Mouse (Mus musculus): ENCODE measurements around the gene Zkscan3.
"Not testable (repeated sequence)": the region's sequence is repeated elsewhere in the genome, so short reads cannot be mapped to it uniquely, and the experiment has no call there.

Gene Zkscan3

DNA sequence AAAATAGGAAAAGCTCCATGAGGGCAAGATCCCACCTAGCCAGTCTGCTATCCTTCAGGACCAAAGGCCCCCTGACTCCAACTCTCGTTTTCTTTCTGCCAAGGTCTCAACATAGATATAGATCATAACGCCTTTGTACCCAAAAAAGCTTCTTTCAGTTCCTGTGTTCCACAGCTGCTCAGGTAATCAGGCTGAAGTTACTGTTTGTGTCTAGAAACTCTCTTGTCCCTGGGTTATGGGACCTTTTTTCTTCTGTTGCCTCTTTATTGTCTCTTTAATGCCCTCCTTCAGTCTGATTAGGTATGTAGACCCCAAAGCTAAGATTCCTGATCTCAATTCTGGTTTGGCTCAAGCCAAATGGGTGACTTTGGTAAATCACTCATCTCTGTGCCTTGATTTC, 5.1 kb downstream of the Zkscan3 start:
- DNase-seq (ENCODE audit: low spot score) = no peak

DNA sequence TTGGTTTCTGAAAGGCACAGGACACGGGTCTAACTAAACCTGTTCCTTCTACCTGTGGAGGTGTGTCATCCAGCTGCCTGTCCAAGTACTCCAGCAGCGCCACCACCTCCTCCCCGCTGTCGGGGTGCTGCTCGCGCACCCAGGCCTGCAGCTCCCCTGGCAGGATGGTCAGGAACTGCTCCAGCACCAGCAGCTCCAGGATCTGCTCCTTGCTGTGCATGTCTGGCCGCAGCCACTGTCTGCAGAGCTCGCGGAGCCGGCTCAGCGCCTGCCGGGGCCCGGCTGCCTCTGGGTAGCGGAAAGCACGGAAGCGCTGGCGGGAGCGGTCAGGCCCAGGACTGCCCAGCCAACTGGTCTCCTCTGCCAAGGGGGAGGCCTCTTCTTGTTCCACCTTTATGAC, 6.5 kb downstream of the Zkscan3 start:
- not testable (repeated sequence) for DNase-seq (ENCODE audit: low spot score)

DNA sequence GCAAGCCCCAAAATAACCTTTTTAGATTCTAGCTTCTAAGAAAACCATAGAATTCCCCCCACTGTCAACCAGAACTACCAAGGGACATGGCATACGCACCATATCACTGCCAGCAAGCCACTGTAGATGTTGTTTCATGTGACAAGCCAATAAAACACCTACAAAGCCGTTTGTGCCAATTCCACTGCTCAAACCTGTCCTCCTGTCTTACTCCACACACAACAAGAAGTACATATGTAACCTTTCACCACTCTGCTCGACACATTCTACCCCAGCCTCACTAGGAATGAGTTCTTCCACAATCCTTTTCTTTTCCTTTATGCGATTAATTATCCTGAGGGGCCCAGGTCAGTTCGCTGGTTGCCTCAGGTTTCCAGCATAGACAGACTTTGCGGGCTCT, 6.9 kb downstream of the Zkscan3 start:
- no peak for DNase-seq (ENCODE audit: low spot score)

DNA sequence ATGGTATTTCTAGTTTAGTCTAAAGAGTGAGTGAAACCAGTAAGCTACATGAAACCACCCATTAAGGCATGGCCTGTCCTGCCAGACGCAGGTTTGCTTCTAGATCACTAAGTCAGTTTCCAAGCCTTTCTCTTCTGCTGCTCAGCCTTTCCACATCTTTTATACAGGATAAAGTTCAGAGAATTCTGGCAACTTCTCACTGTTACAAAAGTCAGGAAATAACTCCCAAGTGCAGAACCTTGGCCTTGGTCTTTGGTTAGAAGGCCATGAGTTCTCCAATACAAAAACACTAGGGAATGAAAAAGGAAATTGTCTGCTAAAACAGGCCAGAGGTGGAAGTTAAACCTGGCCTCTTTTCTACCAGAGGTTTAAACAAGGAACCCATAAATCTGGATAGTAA, 7.3 kb downstream of the Zkscan3 start:
- DNase-seq (ENCODE audit: low spot score) = no peak

DNA sequence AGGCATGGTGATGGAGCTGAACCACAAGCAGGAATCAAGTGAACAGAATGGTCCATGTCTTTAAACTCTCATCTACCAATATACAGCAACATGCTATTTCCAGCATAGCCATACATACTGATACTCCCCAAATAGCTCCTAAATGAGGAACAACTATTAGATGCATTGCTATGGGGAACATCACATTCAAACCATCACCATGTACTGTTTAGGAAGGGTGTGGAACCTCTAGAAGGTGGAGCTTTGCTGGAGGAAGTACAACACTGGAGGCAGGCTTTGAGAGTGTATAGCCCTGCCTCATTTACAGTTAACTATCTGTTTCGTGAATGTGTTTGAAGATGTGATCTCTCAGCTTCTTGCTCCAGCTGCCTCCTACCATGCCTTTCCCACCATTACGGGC, 24.8 kb downstream of the Zkscan3 start:
- DNase-seq (ENCODE audit: low spot score) = no peak

DNA sequence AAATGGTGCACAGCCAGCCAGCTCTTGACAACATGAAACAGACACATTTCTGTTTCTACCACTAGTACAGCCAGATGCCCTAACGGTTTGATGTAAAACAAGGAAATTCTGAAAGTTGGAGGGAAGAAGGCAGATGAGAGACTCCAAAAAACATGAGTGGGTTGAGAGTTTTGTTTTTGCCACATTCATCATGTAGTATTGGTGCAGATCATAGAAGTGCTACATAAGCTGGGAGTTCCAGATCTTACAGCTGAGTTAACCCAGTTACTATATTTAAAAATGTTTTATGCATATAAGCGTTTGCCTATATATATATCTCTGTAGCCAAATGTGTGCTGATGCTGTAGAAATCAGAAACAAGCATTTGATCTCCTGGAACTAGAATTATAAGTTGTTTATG, 29.9 kb downstream of the Zkscan3 start:
- no peak for DNase-seq (ENCODE audit: low spot score)

DNA sequence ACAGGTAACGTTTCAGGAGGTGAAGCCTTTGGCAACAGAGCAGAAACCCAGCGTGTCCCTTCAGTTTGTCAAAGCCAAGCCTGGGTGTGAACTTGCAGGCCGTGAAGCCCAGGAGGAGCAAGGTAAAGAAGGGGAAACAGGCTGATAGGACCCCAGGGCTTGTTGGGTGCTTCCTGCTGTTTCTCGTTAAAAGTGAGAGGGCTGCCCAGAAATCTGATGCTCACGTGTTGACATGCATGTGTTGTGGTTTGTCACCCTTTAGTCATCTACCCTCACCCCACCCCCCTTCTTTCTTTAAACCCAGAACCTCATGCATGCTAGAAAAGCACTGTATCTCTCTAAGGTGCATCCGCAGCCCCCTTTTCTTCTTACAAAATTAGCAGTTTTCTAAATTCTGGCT, 35.9 kb downstream of the Zkscan3 start:
- DNase-seq (ENCODE audit: low spot score) = no peak

DNA sequence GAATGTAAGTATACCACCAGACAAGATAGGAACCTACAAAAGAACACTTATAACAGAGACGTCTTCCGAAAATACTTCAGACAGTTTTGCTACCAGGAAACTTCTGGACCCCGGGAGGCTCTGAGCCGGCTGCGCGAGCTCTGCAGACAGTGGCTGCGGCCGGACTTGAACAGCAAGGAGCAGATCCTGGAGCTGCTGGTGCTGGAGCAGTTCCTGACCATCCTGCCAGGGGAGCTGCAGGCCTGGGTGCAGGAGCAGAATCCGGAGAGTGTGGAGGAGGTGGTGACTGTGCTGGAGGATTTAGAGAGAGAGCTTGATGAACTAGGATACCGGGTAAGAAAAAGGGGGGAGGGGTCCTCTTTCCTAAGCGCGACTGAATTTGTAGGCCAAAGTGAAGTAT, 38.8 kb downstream of the Zkscan3 start:
- DNase-seq (ENCODE audit: low spot score) = no peak

DNA sequence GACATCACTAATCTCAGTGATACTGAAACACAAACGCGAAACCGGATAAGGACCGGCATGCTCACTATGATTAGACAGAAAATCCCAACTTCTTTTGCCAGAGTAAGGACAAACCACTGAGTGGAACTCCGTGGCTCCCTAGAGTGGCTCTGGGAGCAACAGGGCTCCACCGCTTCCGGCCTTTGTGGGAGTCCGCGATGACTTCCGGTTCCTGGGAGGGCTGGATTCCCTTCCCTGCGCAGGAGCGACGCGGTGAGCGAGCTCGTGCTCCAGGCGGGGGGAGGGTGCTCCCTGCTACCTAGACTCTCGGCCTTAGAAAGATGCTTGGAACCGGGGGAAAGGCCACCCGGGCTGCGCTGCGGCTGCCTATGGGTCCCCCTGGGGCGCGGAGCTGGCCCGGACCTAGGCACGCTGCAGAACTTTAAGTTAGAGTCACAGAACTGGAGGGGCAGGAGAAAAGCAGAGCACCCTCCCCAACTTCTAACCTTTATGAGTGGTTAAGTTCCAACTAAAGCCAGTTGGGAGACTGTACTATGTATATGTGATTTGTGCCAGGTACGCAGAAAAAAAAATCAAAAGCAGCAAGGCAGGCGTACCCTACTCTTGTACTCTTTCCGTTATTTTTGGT, 39.8 kb downstream of the Zkscan3 start, which contains the start of gene Zscan12:
Zscan12 (plus strand) TSS at position 200 of the 628 bp plus-strand sequence.
- peak; percentile 80 for DNase-seq (ENCODE audit: low spot score)

DNA sequence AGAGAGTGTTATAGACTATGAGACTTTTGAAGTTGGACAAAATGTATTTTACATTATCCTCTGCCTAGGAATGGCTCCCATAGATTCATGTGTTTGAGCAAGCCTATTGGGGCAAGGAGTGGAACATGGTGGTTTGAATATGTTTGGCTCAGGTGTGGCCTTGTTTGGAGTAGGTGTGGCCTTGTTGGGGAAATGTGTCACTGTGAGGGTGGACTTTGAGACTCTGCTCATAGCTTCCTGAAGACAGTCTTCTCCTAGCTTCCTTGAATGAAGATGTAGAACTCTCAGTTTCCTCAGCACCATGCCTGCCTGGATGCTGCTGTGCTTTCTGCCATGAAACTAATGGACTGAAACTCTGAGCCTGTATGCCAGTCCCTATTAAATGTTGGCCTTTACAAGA, 52.0 kb downstream of the Zkscan3 start:
- no peak for DNase-seq (ENCODE audit: low spot score)

DNA sequence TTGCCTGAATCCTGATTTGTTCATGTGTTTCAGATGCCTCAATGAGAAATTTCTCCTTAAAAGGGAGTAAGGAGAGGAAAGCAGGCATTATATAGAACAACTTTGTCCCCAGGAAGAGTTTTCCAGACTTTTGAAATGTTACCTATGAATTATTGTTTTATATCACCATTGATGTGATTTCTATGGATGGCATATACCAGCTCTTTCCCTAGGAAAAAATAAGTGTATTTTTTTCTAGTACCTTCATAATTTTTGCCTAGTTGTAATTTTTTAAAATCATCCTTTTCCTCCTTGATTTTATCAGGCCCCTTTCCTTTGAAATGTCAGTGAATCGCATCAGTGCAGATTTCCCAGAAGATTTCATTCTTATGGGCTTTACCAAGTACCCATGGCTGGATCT, 55.9 kb downstream of the Zkscan3 start, which contains the start of gene Olfr1367:
Olfr1367 (plus strand) TSS at position 301 of the 400 bp plus-strand sequence.
- no peak for DNase-seq (ENCODE audit: low spot score)
